Mouse (Mus musculus) hindbrain, embryonic 11.5 days (tissue): Measurements from ENCODE around the gene Spdye4b. TPM values are rescaled to one million over a fixed set of nuclear protein-coding genes. Genes with fewer than 3 reads are reported as not detected.
"Not testable (repeated sequence)": the region's sequence is repeated elsewhere in the genome, so short reads cannot be mapped to it uniquely, and the experiment has no call there.

Source experiments
- ATAC-seq: fragments of 200-750 bp; cut with Nextera tagmentation; 2 replicates; pipeline ENCODE4 v1.8.0; 2017; ENCODE audit warnings: mild to moderate bottlenecking, moderate TSS enrichment, moderate library complexity; ENCODE audit not compliant: low FRiP score
- DNase-seq: peaks from one replicate; pipeline ENCODE4 v3.0.0-alpha.2; 2015; ENCODE audit warnings: low spot score
- H3K27ac ChIP-seq: fragments of 300-500 bp; sonication (generic); 2 replicates; pipeline ENCODE4 v1.5.1; 2014; ENCODE audit warnings: mild to moderate bottlenecking, low read depth, low read length
- H3K27me3 ChIP-seq: fragments of 300-500 bp; sonication (generic); 2 replicates; pipeline ENCODE4 v1.6.1; 2014; ENCODE audit warnings: mild to moderate bottlenecking, low read length, moderate library complexity, mixed read lengths; ENCODE audit not compliant: control insufficient read depth, insufficient read depth
- H3K36me3 ChIP-seq: fragments of 300-500 bp; sonication (generic); 2 replicates; pipeline ENCODE4 v1.6.1; 2014; ENCODE audit warnings: mild to moderate bottlenecking, low read length, moderate library complexity, mixed read lengths; ENCODE audit not compliant: control insufficient read depth, insufficient read depth
- H3K4me1 ChIP-seq: fragments of 300-500 bp; sonication (generic); replicated peaks from 2 replicates; pipeline ENCODE4 v1.6.1; 2014; ENCODE audit warnings: low read length, mixed read lengths; ENCODE audit not compliant: control insufficient read depth, insufficient read depth
- H3K4me2 ChIP-seq: fragments of 300-500 bp; sonication (generic); replicated peaks from 2 replicates; pipeline ENCODE4 v1.6.1; 2014; ENCODE audit warnings: mild to moderate bottlenecking, low read depth, low read length
- H3K4me3 ChIP-seq: fragments of 300-500 bp; sonication (generic); 2 replicates; pipeline ENCODE4 v1.5.1; 2014; ENCODE audit warnings: low read depth, low read length
- H3K9ac ChIP-seq: fragments of 300-500 bp; sonication (generic); 2 replicates; pipeline ENCODE4 v1.6.1; 2014; ENCODE audit warnings: low read depth, low read length
- H3K9me3 ChIP-seq: fragments of 300-500 bp; sonication (generic); 2 replicates; pipeline ENCODE4 v1.6.1; 2016; ENCODE audit warnings: low read length; ENCODE audit not compliant: control insufficient read depth
- WGBS: fragments of 180-500 bp; shearing (Covaris S2); extraction: QIAGEN DNeasy Blood & Tissue Kit; methylation state at CpG from one replicate; pipeline ENCODE4 v1.1.7; 2014; 5-methylcytosine and 5-hydroxymethylcytosine counted together
- polyA plus RNA-seq: library from polyadenylated mRNA; unstranded; fragments of >200 nt; fragmentation: Nextera tagmentation; extraction: Ambion mirVana; gene quantifications from 2 replicates; pipeline ENCODE4 v1.2.1, GENCODE M21; 2014

The Spdye4b gene
- polyA plus RNA-seq, 1 experiment from 2014 or later, result not detected

GRCm38 (mm10) chr5:143150044-143150443, 30.8 kb upstream of the Spdye4b start:
- DNase-seq (no peak), ATAC-seq (no peak)
- WGBS, result 84% methylated on average over 2 of the region's 2 CpGs
- Histone ChIP-seq H3K36me3 (no peaks in the 10 kb centered on the region), H3K4me1 (no peaks in the 10 kb centered on the region), H3K9ac (no peak overlapping the region), H3K9me3 (no peaks in the 10 kb centered on the region; the same call in 1 of the 2 replicates), H3K4me2 (no peak overlapping the region), H3K27me3 (no peaks in the 10 kb centered on the region), H3K27ac (no peak overlapping the region), H3K4me3 (no peak overlapping the region)

DNA sequence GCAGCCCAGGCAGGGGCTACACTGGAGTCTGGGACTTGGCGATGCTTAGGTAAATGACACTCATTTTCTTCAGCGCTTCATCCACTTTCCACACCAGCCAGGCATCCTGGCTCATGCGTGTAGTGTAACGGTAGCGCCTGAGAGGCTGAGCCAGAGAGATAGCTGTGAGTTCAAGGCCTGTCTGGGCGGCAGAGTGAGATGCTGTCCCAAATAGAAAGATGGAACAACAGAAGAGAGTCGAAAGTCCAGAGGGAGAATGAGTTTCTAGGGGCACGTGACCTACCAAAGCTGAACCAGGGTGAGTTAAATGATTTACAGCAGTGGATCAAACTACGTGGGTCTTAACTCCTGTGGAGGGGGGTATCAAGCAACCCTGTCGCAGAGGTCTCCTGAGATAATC, 27.1 kb upstream of the Spdye4b start:
- no peaks in the 10 kb centered on the region for H3K36me3 ChIP-seq
- 94% methylated on average over 10 of the region's 10 CpGs for WGBS
- H3K4me2 ChIP-seq, result no peak overlapping the region
- H3K9me3 ChIP-seq, result no peaks in the 10 kb centered on the region; the same call in 1 of the 2 replicates
- H3K4me3 ChIP-seq, result no peak overlapping the region
- ATAC-seq (no peak), DNase-seq (no peak)
- peaks cover 12% of the 10 kb centered on the region for H3K27me3 ChIP-seq
- H3K4me1 ChIP-seq, result no peaks in the 10 kb centered on the region
- H3K9ac ChIP-seq, result no peak overlapping the region
- no peak overlapping the region for H3K27ac ChIP-seq

DNA sequence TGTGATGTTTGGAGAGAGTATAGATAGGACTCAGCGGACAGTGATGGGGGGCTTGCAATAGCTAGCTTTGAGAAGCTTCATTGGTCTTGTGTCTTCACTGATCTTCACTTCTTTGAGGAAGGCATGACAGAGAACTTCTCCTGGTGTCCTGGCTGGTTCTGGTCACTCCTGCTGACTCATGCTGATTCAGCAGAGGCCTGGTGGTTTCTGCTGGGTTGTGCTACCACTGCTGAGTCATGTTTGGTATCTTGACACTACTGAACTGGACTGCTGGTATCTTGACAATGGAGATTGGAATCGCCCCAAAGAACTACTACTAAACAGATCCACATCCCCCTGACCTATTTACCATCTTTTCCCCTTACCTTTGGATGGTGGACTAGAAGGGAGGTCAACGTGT, 25.3 kb upstream of the Spdye4b start:
- no peak overlapping the region for H3K27ac ChIP-seq
- H3K36me3 ChIP-seq, result no peaks in the 10 kb centered on the region
- H3K27me3 ChIP-seq, result peaks cover 12% of the 10 kb centered on the region
- no peak overlapping the region for H3K4me2 ChIP-seq
- H3K4me3 ChIP-seq, result no peak overlapping the region
- H3K9me3 ChIP-seq, result no peaks in the 10 kb centered on the region; the same call in 1 of the 2 replicates
- H3K4me1 ChIP-seq, result no peaks in the 10 kb centered on the region
- 87% methylated on average over 3 of the region's 3 CpGs for WGBS
- H3K9ac ChIP-seq, result no peak overlapping the region
- ATAC-seq (no peak), DNase-seq (no peak)

DNA sequence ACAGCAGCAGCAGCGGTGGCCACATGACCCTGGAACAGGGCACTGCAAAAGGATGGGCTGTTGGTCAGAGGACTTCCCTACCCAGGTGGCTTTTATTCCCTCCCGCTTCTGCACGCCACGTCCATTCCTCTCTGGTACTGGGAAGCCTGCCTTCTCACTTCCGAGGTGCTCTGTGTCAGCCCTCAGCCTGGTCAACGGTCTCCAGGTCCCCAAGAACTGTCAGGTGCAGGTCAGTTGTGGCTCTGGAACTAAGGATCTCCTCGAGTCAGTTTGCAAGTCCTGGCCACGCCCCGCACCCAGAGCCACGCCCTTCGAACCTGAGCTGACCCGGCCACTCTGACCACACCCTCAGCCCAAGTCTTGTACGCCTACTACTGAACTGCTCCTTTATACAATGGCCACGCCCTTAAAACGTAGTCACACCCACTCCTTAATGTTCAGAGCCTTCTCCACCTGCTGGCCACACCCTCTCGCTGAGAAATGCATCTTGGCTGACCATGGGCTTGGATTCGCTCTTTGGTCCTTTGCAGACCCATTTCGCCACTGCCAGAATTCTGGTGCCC, 15.2 kb upstream of the Spdye4b start:
- Histone ChIP-seq H3K27me3 (no peaks in the 10 kb centered on the region), H3K36me3 (no peaks in the 10 kb centered on the region), H3K4me2 (no peak overlapping the region), H3K4me3 (no peak overlapping the region), H3K9me3 (no peaks in the 10 kb centered on the region), H3K9ac (no peak overlapping the region), H3K4me1 (no peaks in the 10 kb centered on the region), H3K27ac (no peak overlapping the region)
- DNase-seq (no peak), ATAC-seq (no peak)
- 15% methylated on average over 17 of the region's 18 CpGs for WGBS

DNA sequence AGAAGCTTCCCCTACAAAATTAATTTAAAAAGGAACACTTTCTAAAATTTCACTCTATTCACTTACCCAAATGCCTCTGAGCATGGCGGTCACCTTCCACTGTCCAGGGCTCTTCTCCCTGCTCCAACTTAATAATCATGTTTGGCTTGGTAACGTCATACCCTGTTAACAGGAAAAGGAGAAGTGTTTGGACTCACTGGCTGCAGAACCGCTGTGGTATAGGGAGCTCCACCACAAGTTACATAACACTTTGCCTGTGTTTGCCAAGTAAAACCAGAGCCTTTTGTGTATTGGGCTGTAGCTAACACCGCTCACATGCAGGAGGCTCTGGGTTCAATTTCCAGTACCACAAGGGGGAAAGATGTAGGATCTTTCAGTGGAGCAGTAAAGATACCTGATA, 4.8 kb upstream of the Spdye4b start:
- ATAC-seq, result no peak
- Histone ChIP-seq H3K4me3 (no peak overlapping the region), H3K4me2 (no peak overlapping the region), H3K27ac (no peak overlapping the region), H3K9me3 (no peaks in the 10 kb centered on the region), H3K27me3 (no peaks in the 10 kb centered on the region), H3K36me3 (peaks cover 29% of the 10 kb centered on the region), H3K4me1 (no peaks in the 10 kb centered on the region), H3K9ac (no peak overlapping the region)
- DNase-seq, result no peak
- WGBS, result 96% methylated on average over 4 of the region's 4 CpGs

DNA sequence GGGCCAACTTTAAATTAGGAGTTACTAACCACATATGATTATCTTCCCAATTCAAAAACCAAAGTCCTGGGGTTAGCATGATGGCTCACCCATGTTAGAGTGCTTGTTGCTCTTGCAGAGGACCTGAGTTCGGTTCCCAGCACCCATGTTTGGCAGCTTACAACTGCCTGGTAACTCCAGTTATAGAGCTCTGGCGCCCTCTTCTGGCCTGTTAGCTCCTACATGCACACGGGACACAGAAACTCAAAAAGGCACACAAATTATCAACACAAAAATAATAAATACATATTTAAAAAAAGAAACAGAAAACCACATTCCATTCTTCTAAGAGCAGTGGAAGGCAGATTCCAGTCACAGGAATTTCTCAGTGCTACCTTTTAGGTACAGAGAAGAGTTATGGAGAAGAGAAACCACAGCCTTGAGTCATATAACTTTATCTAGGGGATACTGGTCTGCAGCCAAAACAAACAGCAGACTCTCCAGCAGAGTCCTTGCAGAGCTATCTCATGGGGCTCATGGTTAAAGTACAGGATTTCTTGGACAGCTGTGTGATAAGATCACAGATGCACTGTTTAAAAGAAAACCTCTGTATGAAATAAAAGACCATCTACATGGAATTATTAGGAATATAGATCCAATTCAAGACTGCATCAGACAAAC, 3.1 kb upstream of the Spdye4b start:
- Histone ChIP-seq H3K4me1 (no peaks in the 10 kb centered on the region), H3K9me3 (no peaks in the 10 kb centered on the region), H3K9ac (no peak overlapping the region), H3K27me3 (no peaks in the 10 kb centered on the region), H3K36me3 (peaks cover 25% of the 10 kb centered on the region), H3K27ac (no peak overlapping the region), H3K4me3 (no peak overlapping the region), H3K4me2 (no peak overlapping the region)
- 84% methylated on average over 3 of the region's 3 CpGs for WGBS
- no peak for ATAC-seq
- DNase-seq, result no peak

- Histone ChIP-seq H3K27ac (no peak overlapping the region), H3K4me1 (no peaks in the 10 kb centered on the region), H3K4me2 (no peak overlapping the region), H3K27me3 (no peaks in the 10 kb centered on the region), H3K4me3 (no peak overlapping the region), H3K9me3 (no peaks in the 10 kb centered on the region), H3K9ac (no peak overlapping the region), H3K36me3 (peaks cover 15% of the 10 kb centered on the region)
- ATAC-seq (no peak), DNase-seq (peak; percentile 31)
- WGBS, result 39% methylated on average over 6 of the region's 6 CpGs
Observed at GRCm38 (mm10) chr5:143179179-143179578, 1.6 kb upstream of the Spdye4b start.

DNA sequence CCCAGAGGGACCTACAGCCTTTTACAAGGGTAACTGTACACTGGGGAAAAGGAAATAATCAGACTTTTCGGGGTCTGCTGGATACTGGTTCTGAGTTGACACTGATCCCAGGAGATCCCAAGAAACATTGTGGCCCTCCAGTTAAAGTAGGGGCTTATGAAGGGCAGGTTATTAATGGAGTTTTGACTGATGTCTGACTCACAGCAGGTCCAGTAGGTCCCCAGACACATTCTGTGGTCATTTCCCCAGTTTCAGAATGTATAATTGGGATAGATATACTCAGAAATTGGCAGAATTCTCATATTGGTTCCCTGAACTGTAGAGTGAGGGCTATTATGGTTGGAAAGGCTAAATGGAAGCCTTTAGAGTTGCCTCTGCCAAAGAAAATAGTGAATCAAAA, 7.2 kb downstream of the Spdye4b start:
- not testable (repeated sequence) for H3K4me1 ChIP-seq, H3K27ac ChIP-seq, H3K4me2 ChIP-seq, H3K9me3 ChIP-seq, H3K9ac ChIP-seq, DNase-seq, H3K27me3 ChIP-seq, H3K4me3 ChIP-seq, H3K36me3 ChIP-seq, ATAC-seq
- WGBS, result no CpG with 5 or more reads among the region's 1 CpGs

DNA sequence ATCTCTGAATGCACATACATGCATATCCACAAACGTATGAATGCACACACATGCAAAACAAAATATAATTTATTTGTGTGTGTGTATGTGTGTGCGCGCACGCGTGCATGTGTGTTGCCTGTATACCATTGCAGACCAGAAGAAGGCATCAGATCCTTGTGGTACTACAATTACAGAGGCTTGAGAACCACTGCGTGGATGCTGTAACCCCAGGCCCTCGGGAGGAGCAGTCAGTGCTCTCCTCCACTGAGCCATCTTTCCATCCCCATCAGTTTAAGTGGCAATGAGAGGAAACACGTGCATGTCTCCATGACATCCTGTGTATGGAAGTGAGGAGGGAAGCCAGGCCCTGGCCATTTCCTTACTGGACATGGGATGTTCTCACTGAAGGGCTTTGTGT, 12.0 kb downstream of the Spdye4b start:
- no peaks in the 10 kb centered on the region for H3K4me1 ChIP-seq
- no peak overlapping the region for H3K9ac ChIP-seq
- WGBS, result 92% methylated on average over 8 of the region's 8 CpGs
- DNase-seq, result no peak
- H3K4me3 ChIP-seq, result no peak overlapping the region
- no peaks in the 10 kb centered on the region for H3K36me3 ChIP-seq
- H3K4me2 ChIP-seq, result no peak overlapping the region
- no peak overlapping the region for H3K27ac ChIP-seq
- H3K9me3 ChIP-seq, result no peaks in the 10 kb centered on the region
- H3K27me3 ChIP-seq, result no peaks in the 10 kb centered on the region
- no peak for ATAC-seq
